Mouse (Mus musculus): ENCODE measurements around the gene Aldh3b2. TPM values are rescaled to one million over a fixed set of nuclear protein-coding genes. Genes with fewer than 3 reads are reported as not detected.

Aldh3b2 gene
- total RNA-seq, 2 experiments from 2014 or later: 6.7 to 13.8 TPM

DNA sequence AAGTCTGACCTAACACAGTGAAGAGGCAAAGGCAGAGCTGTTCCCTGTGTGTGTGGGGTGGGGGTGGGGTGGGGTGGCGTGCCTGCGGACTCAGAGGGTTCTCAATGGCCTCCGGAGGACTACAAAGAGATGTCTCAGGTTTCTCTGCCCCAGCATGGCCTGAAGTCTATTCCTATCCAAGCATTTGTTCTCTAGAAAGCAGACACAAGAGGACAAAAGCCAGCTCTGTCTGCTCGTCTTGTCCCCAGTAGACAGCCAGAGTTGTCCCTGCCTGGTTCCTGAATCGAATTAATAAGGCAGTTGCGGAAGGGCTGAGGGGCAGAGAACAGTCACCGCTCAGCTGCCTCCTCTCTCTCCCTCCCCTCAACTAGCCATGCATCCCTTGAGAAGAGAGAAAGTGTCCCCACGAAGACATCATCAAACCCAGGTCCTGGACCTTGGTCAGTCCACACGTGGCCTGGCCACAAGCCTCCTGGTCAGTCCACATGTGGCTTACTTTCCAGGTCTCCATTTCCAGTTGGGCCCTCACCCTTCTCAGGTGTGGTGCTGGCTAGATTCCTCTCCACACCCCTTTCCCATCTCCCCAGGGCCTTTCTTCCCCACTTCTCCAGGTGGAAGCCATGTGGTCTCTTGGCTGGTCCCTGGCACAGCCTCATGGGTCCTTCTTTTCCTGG lies 11.5 kb downstream of the Aldh3b2 start:
- DNase-seq (ENCODE audit: low spot score in 2 of 2): no peak

DNA sequence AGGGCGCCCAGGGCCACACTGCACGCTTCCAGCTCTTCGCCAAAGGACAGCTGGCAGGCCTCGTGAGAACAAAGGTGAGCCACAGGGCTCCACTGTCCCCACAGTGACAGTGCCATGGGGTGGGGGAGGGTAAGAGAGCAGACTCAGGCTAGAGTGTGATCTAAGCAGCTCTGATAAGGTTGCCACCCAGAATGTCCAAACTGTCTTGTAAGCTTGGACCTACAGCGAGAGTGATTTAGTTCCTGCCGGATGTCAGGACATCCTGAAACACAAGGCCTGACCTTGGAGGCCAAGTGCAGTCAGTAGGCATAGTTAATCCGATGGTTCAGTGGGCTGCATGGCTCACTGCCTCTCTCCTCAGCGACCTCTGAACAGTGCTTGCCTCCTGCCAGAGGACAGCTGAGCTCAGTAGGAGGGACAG lies 13.1 kb downstream of the Aldh3b2 start:
- DNase-seq (ENCODE audit: low spot score in 2 of 2): peak in 1 of 2 experiments; percentile 29

DNA sequence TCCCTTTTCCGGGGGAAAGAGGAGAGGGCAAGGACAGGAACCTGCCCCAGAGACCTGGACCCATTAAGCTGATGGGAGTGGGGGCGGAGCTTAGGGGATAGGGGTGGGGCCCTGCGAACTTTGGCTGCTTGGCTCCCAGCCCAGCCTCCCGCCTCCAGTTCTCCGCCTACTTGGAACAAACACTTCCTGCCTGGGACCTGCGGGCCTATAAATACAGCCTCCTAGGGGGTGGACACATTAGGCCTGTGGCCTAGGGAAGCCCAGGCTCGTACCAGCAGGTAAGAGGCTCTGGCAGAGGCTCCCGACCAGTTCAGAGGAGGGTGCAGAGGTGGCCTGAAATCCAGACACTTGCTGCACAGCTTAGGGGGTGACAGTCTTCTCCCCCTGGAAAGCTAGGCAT lies 14.2 kb downstream of the Aldh3b2 start, which contains the start of gene Acy3:
Acy3 (plus strand) TSS at position 237 of the 400 bp plus-strand sequence.
- DNase-seq (ENCODE audit: low spot score in 2 of 2): peak; percentile 75 to 79

DNA sequence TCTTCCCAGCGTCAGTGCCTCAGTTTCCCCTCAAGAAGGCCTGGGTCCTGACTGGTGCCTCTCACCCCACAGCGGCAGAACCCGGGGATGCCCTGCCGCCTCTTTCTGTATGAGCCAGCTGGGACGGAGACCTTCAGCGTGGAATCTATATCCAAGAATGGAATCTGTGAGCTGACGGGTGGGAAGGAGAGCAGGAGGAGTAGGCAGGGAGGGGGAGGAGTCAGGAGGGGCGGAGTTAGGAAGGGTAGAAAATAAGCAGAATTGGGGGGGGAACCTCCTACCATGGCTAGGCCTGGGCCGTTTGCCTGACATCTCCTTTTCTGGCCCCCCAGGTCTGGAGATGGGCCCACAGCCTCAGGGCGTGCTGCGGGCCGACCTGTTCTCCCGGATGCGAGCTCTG lies 15.9 kb downstream of the Aldh3b2 start:
- DNase-seq (ENCODE audit: low spot score in 2 of 2): no peak

DNA sequence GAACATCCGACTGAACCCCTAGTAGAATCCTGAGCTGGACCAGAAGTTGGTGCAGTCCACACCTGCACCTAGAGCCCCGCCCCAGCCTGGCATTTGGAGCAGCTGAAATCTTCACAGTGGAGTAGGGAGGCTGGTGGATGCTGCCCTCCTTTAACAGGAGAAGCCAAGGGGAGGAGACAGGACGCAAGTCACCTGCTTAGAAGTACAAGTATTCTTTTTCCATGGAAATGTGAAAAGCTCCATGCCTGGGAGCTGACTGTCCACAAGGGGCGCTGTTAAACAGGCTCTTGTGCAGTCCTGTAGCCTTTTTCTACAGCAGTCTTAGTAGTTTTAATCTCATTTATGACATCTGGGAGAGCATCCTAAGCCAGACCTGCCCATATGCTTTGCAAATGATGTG lies 16.6 kb downstream of the Aldh3b2 start:
- DNase-seq (ENCODE audit: low spot score in 2 of 2): no peak

DNA sequence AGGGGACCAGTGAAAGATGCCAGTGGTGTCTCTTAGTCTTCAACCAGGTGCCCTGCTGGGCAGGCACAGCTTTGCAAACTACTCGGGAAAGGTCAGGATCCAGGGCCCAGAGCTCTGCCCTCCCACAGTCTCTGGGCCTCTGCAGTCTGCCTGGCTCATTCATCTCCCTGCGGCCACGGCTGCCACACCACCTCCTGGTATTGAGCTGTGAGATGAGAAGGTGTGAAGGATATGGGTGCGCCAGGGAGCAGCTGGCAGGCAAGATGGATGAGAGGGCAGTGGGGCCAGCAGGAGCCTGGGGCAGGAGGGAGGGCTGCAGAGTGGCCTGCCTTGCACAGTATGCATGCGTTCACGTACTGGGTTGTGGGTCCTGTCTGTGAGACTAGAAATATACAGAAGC lies 18.7 kb downstream of the Aldh3b2 start:
- DNase-seq (ENCODE audit: low spot score in 2 of 2): no peak

DNA sequence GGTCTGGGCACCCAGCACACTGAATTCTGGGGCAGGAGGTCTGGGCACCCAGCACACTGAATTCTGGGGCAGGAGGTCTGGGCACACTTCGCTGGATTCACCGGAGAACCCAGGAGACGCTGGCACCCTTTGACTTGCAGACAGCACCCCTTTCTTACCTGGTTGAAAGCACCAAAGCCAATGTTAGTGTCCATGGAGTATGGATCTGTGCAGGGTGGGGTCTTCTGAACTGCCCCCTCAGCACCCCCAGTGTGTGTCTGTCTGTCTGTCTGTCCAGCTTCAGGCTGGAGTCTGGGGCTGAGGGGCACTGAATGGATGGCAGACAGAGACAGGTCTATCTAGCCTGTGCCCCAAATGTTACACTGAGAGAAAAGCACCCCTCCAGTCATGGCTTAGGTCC lies 19.4 kb downstream of the Aldh3b2 start:
- no peak for DNase-seq (ENCODE audit: low spot score in 2 of 2)

DNA sequence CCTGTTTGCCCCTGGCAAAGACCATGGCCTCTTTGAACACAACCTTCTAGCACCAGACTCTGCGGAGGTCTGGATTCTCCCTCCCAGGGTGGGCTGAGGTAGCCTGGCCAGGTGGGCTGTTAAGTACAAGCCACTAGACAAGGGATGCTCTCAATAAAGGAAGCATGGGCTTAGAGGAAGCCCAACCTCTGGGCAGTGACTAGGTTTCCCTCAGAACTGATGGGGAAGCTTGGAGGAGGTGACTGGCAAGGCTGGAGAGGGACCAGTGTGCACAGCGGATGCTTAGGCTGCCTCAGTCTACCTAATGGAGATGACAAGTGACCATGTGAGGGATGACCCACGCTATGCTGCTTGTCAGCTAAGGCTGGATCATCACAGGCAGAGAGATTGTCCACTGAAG lies 19.8 kb downstream of the Aldh3b2 start:
- DNase-seq (ENCODE audit: low spot score in 2 of 2): no peak

DNA sequence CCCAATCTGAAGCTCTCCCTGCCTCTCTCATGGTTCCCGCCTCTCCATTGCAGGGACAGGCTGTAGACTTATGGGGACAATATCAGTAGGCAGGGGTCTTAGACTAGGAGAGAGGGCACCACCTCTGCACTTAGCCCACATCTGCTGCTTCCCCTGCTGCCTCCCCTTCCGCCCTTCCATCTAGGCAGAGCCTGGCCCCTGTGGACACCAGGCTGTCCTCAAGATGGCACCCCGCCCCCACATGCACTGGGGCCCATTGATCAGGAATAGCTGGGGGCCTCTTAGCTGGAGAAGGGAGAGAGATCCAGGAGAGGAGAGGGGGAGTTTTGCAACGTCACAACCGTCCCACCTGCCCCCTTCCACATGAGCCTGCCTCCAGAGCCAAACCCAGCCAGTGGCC lies 20.3 kb downstream of the Aldh3b2 start, which contains the start of gene Tbx10:
Tbx10 (plus strand) TSS at position 337 of the 400 bp plus-strand sequence.
- no peak for DNase-seq (ENCODE audit: low spot score in 2 of 2)

DNA sequence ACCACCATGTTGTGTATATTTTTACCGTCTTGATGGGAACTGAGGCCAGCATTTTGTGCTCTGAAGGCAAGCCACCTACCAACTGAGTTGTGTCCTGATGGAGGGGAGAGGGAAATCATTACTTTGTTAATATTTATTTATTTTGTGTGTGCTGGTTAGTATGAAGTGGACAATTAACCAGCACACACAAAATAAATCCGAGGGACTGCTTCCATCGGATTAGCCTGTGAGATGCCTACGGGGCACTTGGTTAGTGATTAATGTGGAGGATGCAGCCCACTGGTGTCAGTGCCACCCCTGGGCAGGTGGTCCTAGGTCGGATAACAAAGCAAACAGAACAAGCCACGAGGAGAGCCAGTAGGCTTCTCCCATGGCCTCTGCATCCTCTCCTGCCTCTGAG lies 22.8 kb downstream of the Aldh3b2 start:
- no peak for DNase-seq (ENCODE audit: low spot score in 2 of 2)

DNA sequence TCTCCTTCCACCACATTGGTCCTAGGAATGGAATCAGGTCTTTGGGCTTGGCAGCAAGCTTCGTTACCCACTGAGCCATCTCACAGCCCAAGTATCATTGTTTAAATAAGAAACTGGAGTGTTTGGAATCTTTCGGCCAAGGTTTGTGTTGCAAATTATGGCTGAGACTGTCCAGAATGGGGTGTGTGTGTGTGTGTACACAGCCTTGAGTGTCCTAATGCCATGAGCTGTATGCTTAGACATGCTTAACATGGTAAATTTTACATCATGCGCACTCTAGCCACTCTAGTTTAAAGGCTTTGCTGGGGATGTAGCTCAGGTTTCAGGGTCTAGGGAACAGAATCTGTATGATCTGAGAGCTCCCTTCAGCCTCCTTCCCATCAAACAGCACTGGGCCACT lies 23.4 kb downstream of the Aldh3b2 start:
- no peak for DNase-seq (ENCODE audit: low spot score in 2 of 2)

DNA sequence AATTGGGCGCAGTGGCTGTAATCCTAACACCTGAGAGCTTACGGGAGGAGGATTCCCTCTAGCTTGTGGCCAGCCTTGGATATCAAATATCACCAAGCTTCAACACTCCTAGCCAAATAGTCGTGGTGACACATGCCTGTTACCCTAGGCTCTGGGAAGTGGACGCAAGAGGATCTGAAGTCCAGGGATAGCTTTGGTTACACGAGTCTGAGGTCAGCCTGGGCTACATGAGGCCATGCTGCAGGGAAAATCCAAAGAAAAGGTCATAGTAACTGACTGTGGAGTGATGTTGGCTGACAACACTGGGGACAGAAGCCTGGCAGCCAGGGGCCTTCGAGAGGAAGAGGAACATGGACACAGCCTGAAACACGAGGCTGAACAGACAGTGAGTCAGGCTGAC lies 24.0 kb downstream of the Aldh3b2 start:
- no peak for DNase-seq (ENCODE audit: low spot score in 2 of 2)

DNA sequence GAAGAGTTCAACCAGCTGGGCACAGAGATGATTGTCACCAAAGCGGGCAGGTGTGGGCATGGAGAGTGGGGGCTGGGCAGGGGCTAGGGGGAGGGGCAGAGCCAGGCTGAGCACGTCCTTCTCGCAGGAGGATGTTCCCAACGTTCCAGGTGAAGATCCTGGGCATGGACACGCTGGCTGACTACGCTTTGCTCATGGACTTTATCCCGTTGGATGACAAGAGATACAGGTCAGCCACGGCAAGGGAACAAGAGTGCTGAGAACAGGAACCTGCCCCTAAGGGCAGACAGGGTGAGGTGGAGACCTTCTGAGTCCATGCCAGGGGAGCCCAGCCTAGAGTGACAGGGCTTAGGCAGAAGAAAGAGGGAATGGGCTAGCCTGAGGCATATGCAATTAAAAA lies 24.6 kb downstream of the Aldh3b2 start:
- no peak for DNase-seq (ENCODE audit: low spot score in 2 of 2)

DNA sequence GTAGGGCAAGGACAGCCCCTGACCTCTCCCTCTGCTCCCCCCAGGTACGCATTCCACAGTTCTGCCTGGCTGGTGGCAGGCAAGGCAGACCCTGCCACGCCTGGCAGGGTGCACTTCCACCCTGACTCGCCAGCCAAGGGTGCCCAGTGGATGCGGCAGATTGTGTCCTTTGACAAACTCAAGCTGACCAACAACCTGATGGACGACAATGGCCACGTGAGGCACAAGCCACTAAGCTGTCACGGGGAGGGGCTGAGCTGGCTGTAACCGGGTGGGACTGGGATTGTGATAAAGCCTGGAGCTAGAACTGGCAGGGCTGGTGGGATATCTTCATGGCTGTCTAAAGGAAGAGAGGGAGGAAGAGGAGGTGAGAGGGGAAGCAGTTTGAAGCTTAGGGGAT lies 25.1 kb downstream of the Aldh3b2 start:
- DNase-seq (ENCODE audit: low spot score in 2 of 2): no peak

DNA sequence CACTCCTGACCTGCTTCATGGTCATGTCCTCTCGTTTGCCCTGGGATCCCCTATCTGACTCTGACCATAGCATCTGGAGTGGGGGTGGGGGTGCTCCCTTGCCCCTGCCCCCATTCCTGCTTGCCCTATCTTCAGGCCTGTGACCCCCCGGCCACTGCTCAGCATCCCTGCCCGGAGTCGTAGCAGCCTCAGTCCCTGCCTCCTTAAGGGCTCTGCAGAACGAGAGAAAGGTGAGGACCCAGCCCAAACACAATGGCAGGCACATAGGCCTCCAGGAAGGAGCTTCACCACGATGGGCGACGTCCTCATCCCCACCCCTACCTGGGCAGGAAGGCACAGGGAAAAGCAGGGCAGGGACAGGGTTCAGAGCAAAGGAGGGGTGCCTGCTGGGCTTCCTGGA lies 26.2 kb downstream of the Aldh3b2 start:
- DNase-seq (ENCODE audit: low spot score in 2 of 2): no peak

DNA sequence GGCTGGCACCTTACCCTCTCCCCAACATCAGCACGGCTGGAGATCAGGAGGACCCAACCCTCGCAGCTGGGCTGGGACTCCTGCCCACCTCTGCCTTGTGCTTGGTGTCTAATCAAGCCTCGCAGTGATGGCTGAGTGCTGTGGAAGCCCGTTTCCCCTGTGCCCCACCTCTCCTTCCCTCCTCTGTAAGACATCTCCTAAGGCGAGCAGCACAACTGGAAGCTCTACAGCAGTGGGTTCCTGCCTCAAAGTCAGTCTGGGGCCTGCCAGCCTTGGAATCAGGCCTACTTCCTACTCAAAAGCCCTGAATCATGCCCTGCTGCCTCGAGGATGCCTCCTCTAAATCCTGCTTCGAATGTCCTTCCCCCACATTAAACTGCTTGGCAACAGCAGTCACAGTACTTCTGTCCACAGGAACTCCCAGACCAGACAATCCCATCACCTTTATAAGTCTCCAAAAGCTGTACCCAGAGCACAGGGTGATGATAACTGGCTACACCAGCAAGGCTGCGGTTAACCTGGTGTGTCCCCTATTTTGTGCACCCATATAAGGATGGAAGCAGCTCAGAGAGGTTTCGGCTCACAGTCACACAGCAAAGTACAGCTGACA lies 27.1 kb downstream of the Aldh3b2 start:
- DNase-seq (ENCODE audit: low spot score in 2 of 2): no peak

DNA sequence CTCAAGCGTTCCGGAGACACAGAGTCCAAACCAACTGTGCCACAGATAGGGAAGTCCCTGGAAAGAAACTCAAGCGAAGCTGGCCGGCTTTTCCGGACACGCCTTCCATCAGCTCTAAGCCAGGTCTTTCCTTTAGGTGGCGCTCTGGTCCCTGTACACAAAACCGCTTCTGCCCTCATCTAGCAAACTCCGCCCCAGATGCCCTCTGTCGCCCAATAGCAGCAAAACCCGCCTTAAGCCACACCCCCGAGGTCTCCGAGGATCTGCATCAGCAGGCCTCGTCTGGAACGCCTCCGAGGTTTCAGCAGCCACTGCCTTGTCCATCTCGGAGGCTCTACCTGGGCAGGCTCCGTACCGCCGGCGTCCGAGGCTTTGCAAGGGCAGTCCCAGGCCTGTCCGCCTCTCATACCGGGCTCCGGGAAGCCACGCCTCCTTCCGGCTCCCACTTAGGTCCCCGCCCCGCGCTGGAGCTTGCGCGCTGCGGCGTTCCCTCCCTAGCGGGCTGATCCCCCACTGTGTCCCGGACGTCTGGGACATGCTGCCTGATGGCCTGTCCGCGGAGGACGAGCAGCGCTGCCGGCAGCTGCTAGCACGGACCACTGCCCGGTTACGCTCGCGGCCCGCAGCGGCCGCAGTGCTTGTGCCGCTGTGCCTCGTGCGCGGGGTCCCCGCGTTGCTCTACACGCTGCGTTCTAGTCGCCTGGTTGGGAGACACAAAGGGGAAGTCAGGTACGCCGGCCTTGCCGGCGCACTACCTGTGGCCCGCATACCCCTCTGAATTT lies 28.2 kb downstream of the Aldh3b2 start, which contains the start of the genes Nudt8 and Gm49405:
Nudt8 (plus strand) TSS at position 462 of the 782 bp plus-strand sequence.
Gm49405 (plus strand) TSS at position 508 of the 782 bp plus-strand sequence.
- peak; percentile 87 to 88 for DNase-seq (ENCODE audit: low spot score in 2 of 2)

DNA sequence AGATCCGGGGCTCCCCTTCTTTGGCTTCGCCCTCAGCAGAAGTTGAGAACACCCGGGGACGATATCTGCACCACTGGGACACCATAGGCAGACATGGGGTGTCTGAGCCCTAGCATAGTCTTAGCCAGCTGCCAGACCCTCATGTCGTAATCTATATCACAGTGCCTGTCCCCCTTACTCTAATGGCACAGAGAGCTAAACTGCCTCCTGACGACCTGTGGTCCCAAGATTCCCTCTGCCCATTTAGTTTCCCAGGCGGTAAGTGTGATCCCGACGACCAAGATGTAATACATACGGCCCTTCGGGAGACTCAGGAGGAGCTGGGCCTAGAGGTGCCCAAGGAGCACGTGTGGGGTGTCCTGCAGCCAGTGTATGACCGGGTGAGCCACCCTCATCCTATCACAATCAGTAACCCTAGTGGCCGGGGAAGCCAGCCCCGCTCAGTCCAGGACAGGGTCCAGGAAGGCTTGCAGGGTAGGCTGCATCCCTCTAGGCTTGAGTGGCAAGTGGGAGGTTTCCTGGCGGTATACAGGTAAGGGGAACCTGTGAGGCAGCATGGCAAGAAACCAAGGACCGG lies 28.9 kb downstream of the Aldh3b2 start:
- no peak for DNase-seq (ENCODE audit: low spot score in 2 of 2)

DNA sequence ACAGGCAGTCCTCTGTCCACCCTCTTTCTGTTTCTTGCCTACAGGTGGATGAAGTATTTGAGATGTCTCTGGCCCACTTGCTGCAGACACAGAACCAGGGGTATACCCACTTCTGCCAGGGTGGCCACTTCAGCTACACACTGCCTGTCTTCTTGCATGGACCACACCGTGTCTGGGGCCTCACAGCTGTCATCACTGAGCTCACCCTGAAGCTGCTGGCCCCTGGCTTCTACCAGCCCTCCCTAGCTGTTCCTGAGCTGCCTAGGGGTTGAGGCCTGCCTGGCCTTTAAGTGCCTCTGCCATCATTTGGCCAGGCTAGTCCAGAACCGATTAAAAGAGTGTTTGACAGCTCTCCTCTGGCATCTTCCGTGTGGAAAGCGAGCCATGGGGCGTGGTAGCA lies 29.6 kb downstream of the Aldh3b2 start:
- no peak for DNase-seq (ENCODE audit: low spot score in 2 of 2)

DNA sequence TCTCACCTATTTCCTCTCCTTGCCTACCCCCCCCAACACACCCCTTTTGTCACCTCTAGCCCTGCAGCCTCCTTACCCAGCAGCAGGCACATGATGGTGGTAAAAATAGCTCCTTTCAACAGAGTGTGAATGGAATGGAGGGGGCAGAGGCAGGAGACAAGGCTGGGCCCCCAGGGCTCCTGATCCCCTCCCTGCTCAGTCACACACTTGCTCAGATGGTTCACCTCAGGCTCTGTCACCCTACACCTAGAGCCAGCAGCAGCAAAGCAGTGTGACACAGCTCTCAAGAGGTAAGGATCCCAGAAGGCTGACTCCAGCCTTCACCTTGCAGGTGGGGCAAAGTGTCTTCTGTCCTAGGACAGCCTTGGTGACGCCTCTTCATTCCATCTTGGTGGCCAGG lies 31.0 kb downstream of the Aldh3b2 start, which contains the start of gene Doc2g:
Doc2g (plus strand) TSS at position 202 of the 400 bp plus-strand sequence.
- DNase-seq (ENCODE audit: low spot score in 2 of 2): no peak

DNA sequence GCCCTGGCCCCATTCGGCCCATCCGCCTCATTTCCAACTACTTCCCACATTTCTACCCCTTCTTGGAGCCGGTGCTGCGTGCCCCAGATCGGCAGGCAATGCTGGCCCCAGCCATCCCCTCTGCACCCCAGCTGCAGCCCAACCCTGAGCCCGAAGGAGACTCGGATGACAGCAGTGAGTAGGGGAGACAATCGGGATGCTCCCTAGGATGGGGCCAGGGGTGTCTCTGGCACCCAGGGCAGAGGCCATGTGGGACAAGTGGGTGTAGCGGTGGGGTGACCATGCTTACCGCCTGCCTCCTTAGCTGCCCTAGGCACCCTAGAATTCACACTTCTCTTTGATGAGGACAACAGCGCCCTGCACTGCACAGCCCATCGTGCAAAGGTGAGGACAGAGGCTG lies 31.5 kb downstream of the Aldh3b2 start:
- DNase-seq (ENCODE audit: low spot score in 2 of 2): no peak
